Mouse (Mus musculus) hindbrain, embryonic 10.5 days (tissue): Measurements from ENCODE around the gene Pkib. TPM values are rescaled to one million over a fixed set of nuclear protein-coding genes. Genes with fewer than 3 reads are reported as not detected.

Experiments used
- DNase-seq: peaks from one replicate; pipeline ENCODE4 v3.0.0-alpha.2; 2017; ENCODE audit warnings: low spot score
- H3K27ac ChIP-seq: fragments of 300-500 bp; sonication (generic); 2 replicates; pipeline ENCODE4 v1.5.1; 2016; ENCODE audit warnings: mild to moderate bottlenecking, moderate library complexity
- H3K27me3 ChIP-seq: fragments of 300-500 bp; sonication (generic); 2 replicates; pipeline ENCODE4 v1.6.1; 2016; ENCODE audit warnings: mild to moderate bottlenecking; ENCODE audit not compliant: poor library complexity, insufficient read depth, severe bottlenecking
- H3K36me3 ChIP-seq: fragments of 300-500 bp; sonication (generic); 2 replicates; pipeline ENCODE4 v1.6.1; 2016; ENCODE audit warnings: mild to moderate bottlenecking, moderate library complexity
- H3K4me1 ChIP-seq: fragments of 300-500 bp; sonication (generic); replicated peaks from 2 replicates; pipeline ENCODE4 v1.6.1; 2016; ENCODE audit warnings: mild to moderate bottlenecking
- H3K4me3 ChIP-seq: fragments of 300-500 bp; sonication (generic); 2 replicates; pipeline ENCODE4 v1.5.1; 2016; ENCODE audit warnings: mild to moderate bottlenecking, moderate library complexity
- H3K9me3 ChIP-seq: fragments of 300-500 bp; sonication (generic); 2 replicates; pipeline ENCODE4 v1.6.1; 2016; ENCODE audit warnings: mild to moderate bottlenecking, moderate library complexity
- WGBS: fragments of 180-500 bp; shearing (Covaris S2); methylation state at CpG from one replicate; pipeline ENCODE4 v1.1.7; 2016; 5-methylcytosine and 5-hydroxymethylcytosine counted together
- polyA plus RNA-seq: library from polyadenylated mRNA; unstranded; fragments of >200 nt; fragmentation: Nextera tagmentation; extraction: Ambion mirVana; gene quantifications from 2 replicates; pipeline ENCODE4 v1.2.1, GENCODE M21; 2016

Gene Pkib
- 1.8 and 2.4 TPM in 2 replicates for polyA plus RNA-seq

DNA sequence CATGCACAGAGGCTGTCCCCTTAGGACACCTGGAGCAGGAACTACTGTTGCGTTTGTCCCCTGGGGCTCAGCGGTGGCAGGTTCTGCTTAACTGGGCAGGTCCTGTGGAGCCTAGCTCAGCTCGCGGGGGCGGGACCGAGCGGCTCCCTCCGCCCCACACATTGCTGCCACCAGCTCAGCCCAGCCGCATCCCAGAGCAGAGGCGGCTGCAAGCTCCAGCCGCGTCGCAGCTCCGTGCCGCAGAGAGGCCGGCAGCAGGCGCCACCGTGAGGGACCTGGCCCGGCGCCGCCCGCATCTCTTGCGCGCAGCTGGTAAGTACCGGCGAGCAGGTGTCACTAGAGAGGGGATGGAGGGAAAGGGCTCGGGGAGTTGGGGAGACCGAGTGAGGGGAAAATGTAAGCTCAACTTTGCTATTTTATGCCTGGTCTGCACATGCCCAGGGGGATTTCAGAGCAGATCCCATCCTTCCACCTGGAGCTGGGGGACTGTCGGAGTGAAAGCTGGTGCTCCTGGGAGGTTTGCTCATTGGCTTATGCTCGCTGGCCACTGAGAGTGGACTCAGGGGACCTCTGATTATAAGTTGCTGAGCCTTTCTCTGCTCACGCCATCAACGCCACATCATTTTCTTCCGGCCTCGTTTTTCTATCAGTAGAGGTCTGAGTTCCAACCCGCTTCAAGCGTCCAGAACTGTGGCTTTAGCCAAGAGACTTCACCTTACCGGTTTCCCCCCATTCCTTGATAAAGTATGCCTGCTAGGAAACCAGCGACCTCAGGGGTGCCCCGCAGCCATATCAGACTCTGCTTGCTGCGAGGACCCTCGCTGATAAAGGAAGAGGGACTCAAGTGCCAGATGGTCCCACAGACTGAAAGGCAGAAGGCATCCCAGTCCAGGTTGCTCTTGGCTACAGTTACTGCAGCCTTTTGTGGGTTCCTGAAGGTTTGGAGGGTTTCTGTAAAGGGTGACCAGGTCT is at the start of gene Pkib:
Pkib (plus strand) TSS at position 86 of the 972 bp plus-strand sequence.
- peaks cover 13% of the 10 kb centered on the region for H3K4me1 ChIP-seq
- 0 out of 2 replicates have a peak, but pooled peaks cover 5% of the 10 kb centered on the region for H3K9me3 ChIP-seq
- peak within 1 kb of the TSS; percentile 62 for H3K4me3 ChIP-seq
- H3K27ac ChIP-seq = peak within 1 kb of the TSS; percentile 64
- 3% methylated on average over 41 of the region's 41 CpGs for WGBS
- peak; percentile 55 for DNase-seq
- no peaks in the 10 kb centered on the region for H3K36me3 ChIP-seq
- peaks cover 22% of the 10 kb centered on the region for H3K27me3 ChIP-seq

DNA sequence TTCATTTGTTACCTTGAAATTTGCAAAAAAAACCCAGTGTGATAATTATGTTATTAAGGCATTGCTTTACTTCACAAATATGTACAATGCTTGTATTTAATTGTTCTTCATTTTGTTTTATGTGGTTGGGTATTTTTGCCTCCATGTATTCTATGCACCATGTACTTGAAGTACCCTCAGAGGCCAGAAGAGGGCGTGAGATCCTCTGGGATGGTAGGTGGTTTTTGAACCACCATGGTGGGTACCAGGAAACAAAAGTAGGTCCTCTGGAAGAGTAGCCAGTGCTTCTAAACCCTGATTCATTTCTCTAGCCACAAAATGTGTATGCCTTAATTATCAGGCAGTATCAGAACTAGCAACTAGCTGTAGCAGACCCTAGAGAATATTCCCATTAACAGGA is 47.9 kb upstream of the Pkib start:
- 42% methylated on average over 1 of the region's 1 CpGs for WGBS
- H3K27me3 ChIP-seq = no peaks in the 10 kb centered on the region
- H3K4me1 ChIP-seq = no peaks in the 10 kb centered on the region
- no peak overlapping the region for H3K27ac ChIP-seq
- H3K9me3 ChIP-seq = no peaks in the 10 kb centered on the region
- DNase-seq = no peak
- no peaks in the 10 kb centered on the region for H3K36me3 ChIP-seq
- no peak overlapping the region for H3K4me3 ChIP-seq

GRCm38 (mm10) chr10:57594266-57594665 is 37.5 kb upstream of the Pkib start:
- no peak for DNase-seq
- 78% methylated on average over 2 of the region's 2 CpGs for WGBS
- no peak overlapping the region for H3K4me3 ChIP-seq

DNA sequence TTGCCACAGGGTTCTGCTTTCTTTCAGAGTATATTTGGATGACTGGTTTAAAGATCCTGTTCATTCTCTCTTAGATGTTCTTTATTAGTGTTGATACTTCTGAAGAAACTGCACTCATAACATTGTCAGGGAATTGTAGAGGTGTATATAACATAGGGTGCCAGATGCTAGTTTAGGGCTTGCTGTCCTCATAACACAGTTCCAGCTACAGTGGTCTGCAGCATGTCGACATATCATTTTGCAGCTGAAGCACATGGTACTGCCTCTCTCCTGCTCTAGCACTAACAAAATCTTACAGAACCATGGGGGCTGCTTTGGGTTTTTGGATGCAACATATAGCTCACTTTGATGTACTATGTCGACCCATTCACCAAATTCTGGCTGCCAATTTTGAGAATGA is 34.6 kb upstream of the Pkib start:
- no peaks in the 10 kb centered on the region for H3K36me3 ChIP-seq
- H3K9me3 ChIP-seq = no peaks in the 10 kb centered on the region
- no peak overlapping the region for H3K4me3 ChIP-seq
- no peaks in the 10 kb centered on the region for H3K27me3 ChIP-seq
- no peak for DNase-seq
- H3K4me1 ChIP-seq = no peaks in the 10 kb centered on the region
- no peak overlapping the region for H3K27ac ChIP-seq
- 78% methylated on average over 2 of the region's 2 CpGs for WGBS

More at GRCm38 (mm10) chr10:57594266-57594665, 37.5 kb upstream of the Pkib start:
- Histone ChIP-seq H3K36me3 (no peaks in the 10 kb centered on the region), H3K4me1 (no peaks in the 10 kb centered on the region), H3K27me3 (no peaks in the 10 kb centered on the region), H3K9me3 (no peaks in the 10 kb centered on the region), H3K27ac (no peak overlapping the region)

- H3K4me1 ChIP-seq = no peaks in the 10 kb centered on the region
- no peak for DNase-seq
- H3K4me3 ChIP-seq = no peak overlapping the region
- H3K27ac ChIP-seq = no peak overlapping the region
- H3K9me3 ChIP-seq = no peaks in the 10 kb centered on the region
- H3K27me3 ChIP-seq = no peaks in the 10 kb centered on the region
- no peaks in the 10 kb centered on the region for H3K36me3 ChIP-seq
- 90% methylated on average over 4 of the region's 4 CpGs for WGBS
Observed at GRCm38 (mm10) chr10:57602951-57603350, 28.8 kb upstream of the Pkib start.

GRCm38 (mm10) chr10:57623311-57623710 is 8.5 kb upstream of the Pkib start:
- H3K9me3 ChIP-seq = no peaks in the 10 kb centered on the region
- no peak overlapping the region for H3K4me3 ChIP-seq
- no peaks in the 10 kb centered on the region for H3K4me1 ChIP-seq
- no peaks in the 10 kb centered on the region for H3K27me3 ChIP-seq
- H3K27ac ChIP-seq = no peak overlapping the region
- H3K36me3 ChIP-seq = no peaks in the 10 kb centered on the region
- WGBS = 88% methylated on average over 10 of the region's 10 CpGs
- no peak for DNase-seq

GRCm38 (mm10) chr10:57627773-57628172 is 4.0 kb upstream of the Pkib start:
- Histone ChIP-seq H3K27me3 (peaks cover 16% of the 10 kb centered on the region), H3K4me3 (no peak overlapping the region), H3K27ac (no peak overlapping the region), H3K36me3 (no peaks in the 10 kb centered on the region), H3K9me3 (0 out of 2 replicates have a peak, but pooled peaks cover 5% of the 10 kb centered on the region), H3K4me1 (peaks cover 12% of the 10 kb centered on the region)
- WGBS = 89% methylated on average over 2 of the region's 2 CpGs
- DNase-seq = no peak

GRCm38 (mm10) chr10:57630557-57630956 is 1.2 kb upstream of the Pkib start:
- H3K4me1 ChIP-seq = peaks cover 13% of the 10 kb centered on the region
- no peak for DNase-seq
- 0 out of 2 replicates have a peak, but pooled peaks cover 5% of the 10 kb centered on the region for H3K9me3 ChIP-seq
- no peaks in the 10 kb centered on the region for H3K36me3 ChIP-seq
- peaks cover 22% of the 10 kb centered on the region for H3K27me3 ChIP-seq
- WGBS = 96% methylated on average over 2 of the region's 2 CpGs
- H3K27ac ChIP-seq = no peak overlapping the region
- no peak overlapping the region for H3K4me3 ChIP-seq

DNA sequence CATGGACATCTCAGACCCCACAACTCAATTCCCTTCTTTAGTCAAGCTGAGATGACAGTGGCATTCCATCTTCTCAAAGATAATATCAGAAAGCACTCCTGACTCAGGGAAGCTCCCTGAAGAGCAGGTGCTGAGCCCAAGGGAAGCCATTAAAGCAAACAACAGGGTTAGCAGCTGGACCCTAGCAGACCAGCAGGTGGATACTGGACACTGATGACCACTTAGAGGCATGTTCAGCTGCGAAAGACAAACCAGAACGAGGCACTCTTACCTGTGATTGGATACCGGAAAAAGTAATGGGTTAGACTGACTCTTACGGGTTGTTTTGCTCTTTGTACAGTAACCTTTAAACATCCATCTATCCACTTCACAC is 1.1 kb downstream of the Pkib start:
- H3K4me3 ChIP-seq = peak overlapping the region; percentile 62; the same call in 1 of the 2 replicates
- H3K27ac ChIP-seq = no peak overlapping the region
- WGBS = 74% methylated on average over 4 of the region's 4 CpGs
- peaks cover 22% of the 10 kb centered on the region for H3K27me3 ChIP-seq
- no peak for DNase-seq
- H3K9me3 ChIP-seq = 0 out of 2 replicates have a peak, but pooled peaks cover 5% of the 10 kb centered on the region
- no peaks in the 10 kb centered on the region for H3K36me3 ChIP-seq
- peaks cover 13% of the 10 kb centered on the region for H3K4me1 ChIP-seq

- 69% methylated on average over 4 of the region's 4 CpGs for WGBS
- Histone ChIP-seq H3K27me3 (peaks cover 11% of the 10 kb centered on the region), H3K36me3 (no peaks in the 10 kb centered on the region), H3K27ac (no peak overlapping the region), H3K9me3 (no peaks in the 10 kb centered on the region), H3K4me1 (peaks cover 9% of the 10 kb centered on the region), H3K4me3 (no peak overlapping the region)
- DNase-seq = no peak
Observed at GRCm38 (mm10) chr10:57636970-57637369, 5.2 kb downstream of the Pkib start.

DNA sequence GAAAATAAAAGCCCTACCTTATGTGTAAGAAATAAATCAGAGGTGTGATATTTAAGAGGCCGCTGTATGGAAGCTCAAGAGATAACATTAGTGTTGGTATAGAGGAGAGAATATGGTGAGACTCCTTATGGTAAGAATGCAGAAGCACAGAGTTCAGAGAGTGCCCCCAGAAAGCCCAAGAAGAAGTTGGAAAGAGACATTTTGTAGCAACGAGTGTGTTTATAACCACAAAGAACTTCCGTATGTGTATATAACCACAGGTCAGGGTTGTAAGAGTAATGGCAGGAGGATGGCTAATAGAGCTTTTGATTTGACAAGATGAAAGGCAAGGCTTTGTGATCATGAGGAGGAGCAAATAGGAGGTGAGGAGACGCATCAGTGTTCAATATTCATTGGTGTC is 6.5 kb downstream of the Pkib start:
- H3K4me1 ChIP-seq = no peaks in the 10 kb centered on the region
- no peaks in the 10 kb centered on the region for H3K36me3 ChIP-seq
- H3K9me3 ChIP-seq = no peaks in the 10 kb centered on the region
- no peak overlapping the region for H3K4me3 ChIP-seq
- H3K27ac ChIP-seq = no peak overlapping the region
- no peak for DNase-seq
- 90% methylated on average over 4 of the region's 4 CpGs for WGBS
- peaks cover under 1% of the 10 kb centered on the region; the same call in 1 of the 2 replicates for H3K27me3 ChIP-seq

DNA sequence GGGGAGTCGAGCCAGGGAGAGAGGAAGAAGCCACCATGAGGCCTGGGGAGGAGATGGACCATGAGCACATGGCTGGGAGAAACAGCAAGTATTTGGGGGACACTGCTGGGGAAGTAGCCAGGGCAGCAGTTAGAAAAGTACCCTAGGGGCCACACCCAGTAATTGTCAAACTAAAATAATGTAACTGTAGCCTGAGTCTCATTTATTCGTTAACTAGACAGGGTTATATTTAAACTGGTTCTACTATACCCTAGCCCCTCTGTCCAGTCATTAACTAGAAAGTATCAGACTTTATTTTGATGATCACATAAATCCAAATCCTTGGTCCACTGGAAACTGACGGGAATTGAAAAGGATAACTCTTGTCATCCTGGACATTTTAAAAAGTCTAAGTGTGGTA is 7.8 kb downstream of the Pkib start:
- Histone ChIP-seq H3K27ac (no peak overlapping the region), H3K27me3 (no peaks in the 10 kb centered on the region), H3K4me1 (no peaks in the 10 kb centered on the region), H3K36me3 (no peaks in the 10 kb centered on the region), H3K4me3 (no peak overlapping the region), H3K9me3 (no peaks in the 10 kb centered on the region)
- 74% methylated on average over 3 of the region's 3 CpGs for WGBS
- DNase-seq = no peak

DNA sequence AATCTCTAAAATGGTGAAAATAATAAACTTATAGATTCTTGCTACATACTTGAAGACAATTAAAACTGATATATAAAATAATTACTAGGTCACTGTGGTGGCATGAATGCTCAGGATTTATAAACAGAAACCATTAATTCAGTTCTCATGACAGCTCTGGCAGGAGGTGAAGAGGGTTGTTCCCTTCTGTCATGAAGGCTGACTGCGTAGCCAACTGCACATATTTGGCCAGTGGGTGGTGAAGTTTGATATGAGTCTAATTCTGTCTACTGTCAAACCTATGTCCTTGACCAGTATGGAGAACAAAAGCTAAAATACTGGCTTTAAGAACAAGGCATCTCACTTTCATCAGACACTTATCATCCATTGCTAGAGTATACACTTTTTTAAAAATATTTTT is 21.5 kb downstream of the Pkib start:
- no peaks in the 10 kb centered on the region for H3K4me1 ChIP-seq
- no peaks in the 10 kb centered on the region for H3K36me3 ChIP-seq
- H3K27me3 ChIP-seq = no peaks in the 10 kb centered on the region
- no peak overlapping the region for H3K27ac ChIP-seq
- no peak overlapping the region for H3K4me3 ChIP-seq
- 85% methylated on average over 1 of the region's 1 CpGs for WGBS
- no peaks in the 10 kb centered on the region for H3K9me3 ChIP-seq
- DNase-seq = no peak
